Mouse (Mus musculus) right cerebral cortex, adult 2 months (tissue): ENCODE data around the gene Ccnb1.
"Not testable (repeated sequence)": the region's sequence is repeated elsewhere in the genome, so short reads cannot be mapped to it uniquely, and the experiment has no call there.

Experiments used
- DNase-seq, 2 experiments: peaks; one replicate each; pipeline ENCODE4 v3.0.0; 2021 to 2022; ENCODE audit warnings: low spot score in 2 of 2

Ccnb1 gene

GRCm38 (mm10) chr13:100786414-100786867, at the start of gene Ccnb1:
Gene Ccnb1, minus strand, starts transcription at chr13:100786570.
- DNase-seq: peak; percentile 88

- DNase-seq: no peak
Measured at GRCm38 (mm10) chr13:100834777-100835176, 48.4 kb upstream of the Ccnb1 start.

GRCm38 (mm10) chr13:100833640-100834002, 47.3 kb upstream of the Ccnb1 start:
- no peak for DNase-seq

DNA sequence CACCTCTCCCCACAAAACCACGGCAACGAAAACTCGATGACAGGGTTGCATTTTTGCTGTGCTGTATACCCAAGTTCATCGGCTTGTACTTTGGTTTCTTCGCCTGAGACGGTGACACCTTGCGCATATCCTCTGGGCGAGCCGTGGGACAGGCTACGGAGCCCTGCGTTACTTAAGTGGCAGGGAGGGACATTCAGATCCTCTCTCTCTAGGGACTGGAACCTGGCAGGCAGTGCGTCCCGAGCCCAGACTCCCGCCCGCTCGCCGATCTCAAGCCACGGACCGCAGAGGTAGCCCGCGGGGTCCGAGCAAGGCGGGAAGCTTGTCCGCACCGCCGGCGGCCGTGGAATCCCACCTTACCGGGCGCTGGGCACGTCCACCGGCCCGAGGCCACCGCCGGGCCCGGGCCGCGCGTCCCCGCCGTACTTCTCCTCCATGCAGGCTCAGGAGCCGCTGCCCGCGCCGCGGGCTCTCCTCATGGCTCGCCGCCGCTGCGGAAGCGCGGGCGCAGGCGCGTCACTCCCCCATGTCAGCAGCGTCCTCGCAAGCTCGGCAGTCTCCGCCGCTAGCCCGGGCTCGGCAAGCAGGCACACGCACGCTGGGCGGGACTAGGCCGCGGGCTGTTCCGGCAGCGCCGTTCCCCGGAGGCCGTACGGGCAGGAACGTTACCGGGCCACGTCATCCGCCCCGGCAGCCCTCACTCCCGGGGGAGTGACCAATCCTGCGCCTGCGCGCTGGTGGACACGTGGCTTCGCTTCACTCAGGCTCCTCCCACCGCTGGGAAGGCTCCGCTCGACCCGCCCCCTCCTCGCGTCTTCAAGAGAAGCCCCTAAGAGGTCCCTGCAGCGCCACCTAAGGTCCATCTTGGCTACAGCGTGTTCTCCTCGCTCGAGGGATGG, 46.6 kb upstream of the Ccnb1 start, which contains the start of gene Slc30a5:
TSS of gene Slc30a5 (minus strand) at position 687 of the 899 bp plus-strand sequence.
- DNase-seq: peak; percentile 99

DNA sequence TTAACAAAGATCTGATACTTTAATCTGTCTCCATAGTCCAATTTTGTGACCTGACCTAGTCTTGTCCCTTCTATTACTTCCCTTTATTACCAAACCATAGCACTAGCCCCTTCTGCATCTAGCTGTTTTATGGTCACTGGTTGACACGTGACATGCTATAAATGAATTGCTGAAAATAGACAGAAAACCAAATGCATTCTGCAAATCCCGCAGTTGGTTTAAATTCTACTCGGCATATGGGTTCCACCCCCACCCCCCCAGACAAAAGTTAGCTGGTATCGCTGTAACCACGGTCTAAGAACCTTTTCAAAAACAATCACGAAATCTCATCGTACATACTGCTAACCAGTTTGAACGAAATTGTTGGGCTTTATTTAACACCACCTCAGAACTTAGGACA, 45.8 kb upstream of the Ccnb1 start:
- no peak for DNase-seq

- no peak for DNase-seq
Measured at GRCm38 (mm10) chr13:100831123-100831522, 44.8 kb upstream of the Ccnb1 start.

DNA sequence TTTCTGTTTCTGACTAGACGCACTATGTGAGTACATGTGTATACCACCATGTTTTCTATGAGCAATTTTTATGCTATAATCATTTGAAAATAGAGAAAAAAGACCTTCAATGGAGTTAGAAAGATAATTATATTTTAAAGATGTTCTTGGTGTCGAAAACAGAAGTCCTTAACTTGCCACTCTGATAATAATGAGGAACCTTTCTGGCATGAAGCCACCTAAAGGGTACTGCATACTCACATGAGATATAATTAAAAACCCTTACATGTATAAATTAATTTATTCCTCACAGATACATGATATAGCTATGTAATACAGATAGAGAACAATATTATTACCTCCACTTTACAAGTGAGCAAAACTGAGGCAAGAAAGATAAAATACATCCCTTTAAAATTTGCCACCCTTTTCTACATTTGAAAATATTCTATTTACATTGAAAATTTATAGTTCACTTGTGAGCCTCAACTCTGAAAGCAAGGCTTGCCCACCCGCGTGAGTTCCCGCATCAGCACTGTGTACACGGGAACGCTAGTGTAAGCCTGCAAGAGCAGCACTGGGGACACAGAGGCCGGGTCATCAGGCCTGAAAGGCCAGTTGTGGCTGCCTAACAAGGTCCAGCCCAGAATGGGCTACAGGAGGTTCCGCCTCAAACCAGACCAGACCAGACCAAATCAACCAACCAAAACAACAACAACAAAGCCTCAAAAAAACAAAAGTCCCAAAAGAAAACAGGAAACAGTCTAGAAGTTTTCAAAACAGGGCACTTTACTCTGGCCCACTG, 39.4 kb upstream of the Ccnb1 start:
- no peak for DNase-seq

DNA sequence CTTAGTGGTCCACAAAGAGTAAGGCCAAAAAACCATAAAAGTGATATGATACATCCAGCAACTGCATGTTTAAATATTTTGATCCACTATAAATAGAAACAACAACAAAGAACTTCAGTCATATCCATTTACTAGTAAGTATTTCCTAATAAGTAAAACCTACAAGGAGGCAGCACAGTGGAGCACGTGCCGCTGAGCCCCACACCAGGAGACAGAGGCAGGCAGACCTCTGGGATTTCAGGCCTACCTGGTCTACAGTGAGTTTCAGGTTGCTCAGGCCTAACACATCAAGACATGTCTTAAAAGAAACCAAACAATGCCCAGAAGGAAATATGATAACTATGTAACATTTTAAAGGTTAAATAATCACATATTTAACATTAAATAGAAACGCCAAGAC, 38.5 kb upstream of the Ccnb1 start:
- no peak for DNase-seq

DNA sequence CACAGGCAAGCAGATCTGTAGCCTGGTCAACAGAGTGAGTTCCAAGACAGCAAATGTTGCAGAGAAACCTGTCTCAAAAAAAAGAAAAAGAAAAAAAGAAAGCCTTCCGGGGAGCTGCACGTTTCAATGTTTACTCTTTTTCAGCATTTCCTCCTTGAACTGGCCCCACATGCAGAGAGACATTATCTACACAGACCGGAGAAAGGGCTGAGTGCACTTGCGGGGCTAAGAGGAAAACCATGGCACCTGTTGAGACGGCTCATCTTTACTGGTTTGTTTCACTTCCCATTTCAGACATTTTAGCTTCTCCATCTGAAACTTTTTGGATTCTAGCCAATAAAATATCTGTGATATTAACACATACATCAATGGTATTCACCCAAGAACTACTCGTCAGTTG, 37.9 kb upstream of the Ccnb1 start:
- DNase-seq: no peak

GRCm38 (mm10) chr13:100823863-100824262, 37.5 kb upstream of the Ccnb1 start:
- DNase-seq: no peak

DNA sequence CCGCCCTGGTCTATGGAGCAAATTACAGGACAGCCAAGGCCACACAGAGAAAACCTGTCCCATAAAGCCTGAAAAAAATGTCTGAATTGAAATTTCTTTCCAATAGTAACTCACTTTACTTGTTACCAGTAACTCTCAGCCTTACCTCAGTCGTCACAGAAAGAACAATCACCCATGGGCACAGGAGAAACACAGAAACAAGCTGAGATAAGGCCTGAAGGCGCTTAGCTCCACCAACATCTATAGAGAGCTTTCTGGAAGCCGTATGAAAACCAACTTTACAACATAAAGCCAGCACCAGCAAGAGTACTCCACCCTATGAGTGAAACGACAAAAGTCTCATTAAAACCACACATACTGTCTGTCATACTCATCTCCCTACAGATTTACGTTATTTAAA, 28.1 kb upstream of the Ccnb1 start:
- no peak for DNase-seq

GRCm38 (mm10) chr13:100805776-100806175, 19.4 kb upstream of the Ccnb1 start:
- DNase-seq: no peak

DNA sequence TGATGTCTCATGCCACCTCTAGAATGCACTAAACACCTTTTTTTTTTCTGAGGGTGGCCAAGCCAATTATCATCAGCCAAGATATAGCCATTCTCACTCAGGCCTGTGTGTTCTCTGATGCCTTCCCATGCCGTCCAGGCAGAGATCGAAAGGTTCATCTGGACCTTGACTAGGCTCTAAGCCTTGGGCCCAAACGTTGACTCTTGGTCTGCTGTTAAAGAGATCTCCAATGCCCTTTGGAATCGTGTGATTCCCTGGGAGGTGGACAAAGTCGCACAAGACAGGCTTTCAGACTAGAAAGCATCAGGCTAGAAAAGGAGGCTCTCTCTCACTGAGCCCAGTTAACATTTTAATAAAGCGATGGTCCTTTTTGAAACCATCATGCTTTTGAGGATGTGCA, 10.8 kb upstream of the Ccnb1 start:
- DNase-seq: no peak

DNA sequence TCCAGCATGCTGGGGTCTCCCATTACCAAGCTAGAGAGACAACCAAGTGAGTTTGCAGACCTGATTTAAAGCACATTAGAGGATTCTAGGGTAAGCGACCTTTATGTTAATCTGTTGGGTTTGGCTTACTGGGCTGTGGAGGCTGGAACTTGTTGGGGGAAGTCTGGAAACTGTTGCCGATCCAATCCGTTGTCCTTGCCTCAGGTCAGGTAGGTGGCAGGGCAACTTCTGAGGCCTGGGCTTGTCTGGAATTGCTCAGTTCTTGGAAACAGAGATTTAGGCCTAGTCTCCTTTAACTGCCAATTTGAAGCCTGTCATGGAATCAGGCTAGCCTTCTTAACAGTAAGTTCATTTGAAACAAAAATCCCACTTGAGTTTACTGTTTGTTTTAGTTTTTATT, 2.7 kb upstream of the Ccnb1 start:
- DNase-seq: no peak

GRCm38 (mm10) chr13:100788057-100788456, 1.7 kb upstream of the Ccnb1 start:
- not testable (repeated sequence) for DNase-seq

- no peak for DNase-seq
Measured at GRCm38 (mm10) chr13:100787316-100788010, 1.1 kb upstream of the Ccnb1 start.

DNA sequence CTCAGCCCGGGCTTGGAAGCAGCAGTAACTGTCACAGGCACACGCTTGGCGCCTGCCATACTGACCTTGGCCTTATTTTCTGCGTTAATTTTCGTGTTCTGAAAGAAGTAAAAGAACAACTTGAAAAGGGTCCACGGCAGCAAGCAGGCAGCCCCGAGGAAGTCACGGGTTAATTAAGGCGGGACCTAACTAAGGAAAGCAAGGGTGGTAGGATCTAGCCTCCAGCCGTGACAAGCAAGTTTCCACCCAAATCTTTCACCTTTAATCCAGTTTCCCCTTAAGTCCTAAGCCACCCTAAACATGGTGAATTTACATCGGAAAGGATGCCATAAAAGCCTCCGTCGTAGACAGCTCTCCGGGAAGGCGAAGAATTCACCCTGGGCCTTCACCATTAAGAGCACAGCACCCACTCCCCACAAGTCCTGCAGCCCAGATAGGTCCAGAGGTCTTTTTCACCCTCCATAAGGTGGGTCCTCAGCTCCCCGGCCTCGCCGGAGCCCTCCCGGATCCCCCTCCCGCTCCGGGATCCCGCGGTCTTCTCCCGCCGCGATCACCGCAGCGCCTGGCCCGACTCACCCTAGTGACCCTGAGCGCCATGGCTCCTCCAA, 460 bp downstream of the Ccnb1 start:
- no peak for DNase-seq

DNA sequence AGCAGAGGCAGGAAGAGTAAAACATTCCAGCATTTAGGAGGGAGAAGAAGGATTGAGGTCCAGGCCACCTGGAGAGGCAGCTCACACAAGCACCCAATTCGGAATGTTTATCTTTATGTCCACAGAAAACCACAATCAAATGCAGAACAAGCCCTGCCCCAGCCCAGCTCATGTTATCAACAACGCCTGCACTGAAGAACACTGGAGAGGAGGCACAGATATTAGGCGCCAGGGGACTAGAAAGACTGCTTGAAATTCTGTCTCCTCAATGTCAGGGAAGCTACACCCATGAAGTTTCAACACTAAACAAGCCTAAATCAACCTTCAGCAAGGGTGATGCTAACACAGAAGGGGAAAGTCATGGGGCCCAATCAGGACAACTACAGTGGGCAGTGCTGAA, 8.9 kb downstream of the Ccnb1 start:
- no peak for DNase-seq

GRCm38 (mm10) chr13:100776710-100777109, 9.7 kb downstream of the Ccnb1 start:
- no peak for DNase-seq

- no peak for DNase-seq
Measured at GRCm38 (mm10) chr13:100776056-100776419, 10.3 kb downstream of the Ccnb1 start.

DNA sequence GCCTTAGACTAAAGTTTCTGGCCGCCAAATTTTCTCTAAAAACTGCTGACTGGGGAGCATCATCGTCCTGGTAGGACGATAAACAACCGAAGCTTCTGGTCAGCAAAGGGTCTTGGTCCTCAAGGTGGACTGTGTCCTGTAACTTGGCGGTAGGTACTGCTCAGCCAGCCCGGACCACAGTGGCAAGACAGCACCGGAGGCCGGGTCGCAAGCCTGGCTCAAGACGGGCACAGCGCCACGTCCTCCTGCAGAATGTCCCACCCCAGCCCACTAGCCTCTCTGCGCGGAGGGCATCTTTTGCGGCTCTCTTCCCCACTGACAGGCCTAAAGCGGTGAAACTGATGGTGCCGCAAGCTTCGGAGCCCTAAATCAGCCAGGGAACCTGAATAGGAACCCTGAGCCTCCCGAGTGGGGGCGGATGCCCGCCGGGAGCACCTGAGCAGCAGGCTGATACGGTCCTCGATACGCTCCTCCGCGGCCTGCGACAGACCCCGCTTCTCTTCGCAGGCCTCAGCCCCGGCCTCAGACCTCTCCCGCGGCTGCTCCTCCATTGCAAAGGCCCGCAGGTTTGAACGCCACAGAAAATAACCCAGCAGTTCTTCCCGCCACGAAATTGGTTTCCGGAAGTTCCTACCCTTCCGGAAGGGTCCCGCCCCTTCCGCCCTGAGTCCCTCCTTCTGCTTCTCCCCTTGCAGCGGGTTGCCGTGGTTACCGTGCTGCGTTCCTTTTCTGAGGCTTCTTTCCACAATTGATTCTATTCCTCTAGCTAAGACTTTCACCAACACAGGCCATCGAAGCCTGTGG, 10.9 kb downstream of the Ccnb1 start, which contains the start of gene Cenph:
TSS of gene Cenph (minus strand) at position 648 of the 804 bp plus-strand sequence.
- peak; percentile 82 to 86 for DNase-seq
